Mouse (Mus musculus): ENCODE results near the gene Vmn2r2. TPM values are rescaled to one million over a fixed set of nuclear protein-coding genes. Genes with fewer than 3 reads are reported as not detected.

The Vmn2r2 gene
- polyA plus RNA-seq (2012) = not detected in 2 replicates

GRCm38 (mm10) chr3:64141878-64142508 lies at the start of gene Vmn2r2:
Vmn2r2 (minus strand) TSS chr3:64141928.

DNA sequence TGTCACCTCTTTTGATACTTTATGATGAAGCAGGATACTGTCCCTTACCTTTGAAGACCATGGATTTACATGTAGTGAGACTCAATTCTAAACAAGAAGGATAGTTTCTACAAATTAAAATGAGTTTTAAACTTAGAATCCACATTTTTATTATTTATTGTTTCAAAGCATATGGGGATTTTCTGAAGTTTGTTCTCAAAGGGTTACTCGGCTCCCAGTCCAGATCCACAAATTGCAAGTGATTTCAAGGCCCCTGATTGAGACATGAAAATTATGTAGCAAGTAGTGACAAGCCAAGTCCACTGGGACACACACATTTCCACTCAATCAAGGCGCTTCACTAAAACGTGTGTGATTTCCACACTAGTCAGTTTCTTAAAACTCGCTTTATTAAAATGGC lies 60.5 kb downstream of the Vmn2r2 start, which contains the start of gene Vmn2r1:
Vmn2r1 (plus strand) TSS at position 301 of the 400 bp plus-strand sequence.

Other genes with a start within 250 kb of the Vmn2r2 start
- not detected in 2 replicates for gene Plch1, start 242.5 kb downstream of the Vmn2r2 start, polyA plus RNA-seq (2012)
- gene E130311K13Rik, start 212.5 kb downstream of the Vmn2r2 start, polyA plus RNA-seq (2012) = 1.4 and 2.6 TPM in 2 replicates
- 10.2 and 16.3 TPM in 2 replicates for gene Slc33a1, start 177.2 kb downstream of the Vmn2r2 start, polyA plus RNA-seq (2012)
- 3.1 and 3.4 TPM in 2 replicates for gene Gmps, start 165.8 kb downstream of the Vmn2r2 start, polyA plus RNA-seq (2012)
- gene Vmn2r1, start 60.4 kb downstream of the Vmn2r2 start, polyA plus RNA-seq (2012) = not detected in 2 replicates
- 0.01 and 0.04 TPM in 2 replicates for gene Vmn2r3, start 147.8 kb upstream of the Vmn2r2 start, polyA plus RNA-seq (2012)